Mouse (Mus musculus) C2C12 (cell line): ENCODE data around the gene Myo6. TPM values are rescaled to one million over a fixed set of nuclear protein-coding genes. Genes with fewer than 3 reads are reported as not detected.

Experiments used
- H3K27me3 ChIP-seq: one replicate; pipeline ENCODE4 v1.6.1; 2011; ENCODE audit not compliant: control insufficient read depth, insufficient read depth, insufficient read length
- H3K36me3 ChIP-seq: one replicate; pipeline ENCODE4 v1.6.1; 2011; ENCODE audit not compliant: control insufficient read depth, insufficient read depth
- H3K4me3 ChIP-seq: one replicate; pipeline ENCODE4 v1.5.1; 2011; ENCODE audit warnings: mild to moderate bottlenecking, control low read depth; ENCODE audit not compliant: poor library complexity, insufficient read depth, severe bottlenecking
- H3K79me2 ChIP-seq: one replicate; pipeline ENCODE4 v1.6.1; 2011; ENCODE audit not compliant: control insufficient read depth, insufficient read depth
- H3K79me3 ChIP-seq: one replicate; pipeline ENCODE4 v1.6.1; 2011; ENCODE audit warnings: low read depth, control low read depth
- H3ac ChIP-seq: one replicate; pipeline ENCODE3; 2011; ENCODE audit warnings: low read depth; ENCODE audit not compliant: control insufficient read depth, insufficient read length
- CEBPB ChIP-seq: IDR thresholded peaks from one replicate; pipeline ENCODE4 v1.6.1; 2011; ENCODE audit warnings: low read depth, mild to moderate bottlenecking, control low read depth, moderate library complexity
- CTCF ChIP-seq: IDR thresholded peaks from one replicate; pipeline ENCODE4 v1.5.1; 2011; ENCODE audit not compliant: control insufficient read depth, insufficient read depth, insufficient read length
- FOSL1 ChIP-seq: IDR thresholded peaks from one replicate; pipeline ENCODE4 v1.8.0; 2011; ENCODE audit warnings: mild to moderate bottlenecking, low read length; ENCODE audit not compliant: poor library complexity, insufficient read depth, severe bottlenecking
- MAX ChIP-seq: IDR thresholded peaks from one replicate; pipeline ENCODE4 v1.6.1; 2011; ENCODE audit warnings: mild to moderate bottlenecking, control low read depth
- MYOD1 ChIP-seq: IDR thresholded peaks from one replicate; pipeline ENCODE4 v1.6.1; 2011; ENCODE audit warnings: low read depth; ENCODE audit not compliant: control insufficient read depth, insufficient read length
- MYOG ChIP-seq: IDR thresholded peaks from one replicate; pipeline ENCODE4 v1.6.1; 2011; ENCODE audit not compliant: control insufficient read depth, insufficient read length; ENCODE audit errors: extremely low read depth
- USF1 ChIP-seq: IDR thresholded peaks from one replicate; pipeline ENCODE4 v1.6.1; 2011; ENCODE audit warnings: low read depth, mild to moderate bottlenecking, control low read depth, moderate library complexity
- polyA plus RNA-seq: library from polyadenylated mRNA; unstranded; fragments of >200 nt; fragmentation: generic; extraction: Trizol; gene quantifications from one replicate; pipeline ENCODE4 v1.2.1, GENCODE M21; 2012; ENCODE audit warnings: missing spikeins

The Myo6 gene
- polyA plus RNA-seq, 1 experiment = 1.3 TPM

DNA sequence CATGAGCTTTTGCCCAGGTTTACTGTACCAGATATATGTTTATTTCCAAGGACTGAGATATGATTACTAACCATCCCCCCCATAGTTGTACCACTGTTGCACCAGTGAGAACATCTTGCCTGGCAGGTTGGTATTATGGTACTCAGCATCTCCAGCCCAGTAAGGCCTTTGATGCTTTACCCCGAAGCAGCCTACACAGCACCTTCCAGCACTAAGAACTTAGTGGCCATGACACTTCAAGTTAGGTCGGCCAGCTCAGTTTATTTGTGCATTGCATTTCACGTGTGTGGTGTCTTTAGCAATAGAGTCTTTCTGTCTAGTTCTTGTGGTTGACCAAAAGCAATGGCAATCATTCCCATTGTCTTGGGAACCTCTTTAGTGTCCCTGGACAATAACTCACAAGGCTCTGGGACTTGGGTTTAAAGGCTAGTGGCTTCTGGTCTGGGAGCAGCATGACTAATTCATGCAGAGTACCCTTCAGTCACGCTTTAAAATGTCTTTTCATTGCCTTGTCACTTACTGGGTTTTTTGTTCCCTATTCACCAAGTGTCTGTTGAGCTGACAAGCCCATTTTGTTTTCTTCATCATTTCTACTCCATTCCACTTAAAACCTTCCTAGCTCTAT, 69.1 kb downstream of the Myo6 start:
- TF ChIP-seq CEBPB (no peak), FOSL1 (no peak), CTCF (no peak), USF1 (no peak), MYOG (no peak), MAX (no peak), MYOD1 (no peak)
- Histone ChIP-seq H3K36me3 (no peaks in the 10 kb centered on the region), H3K79me3 (no peaks in the 10 kb centered on the region), H3K79me2 (no peaks in the 10 kb centered on the region), H3ac (no peak overlapping the region), H3K4me3 (no peak overlapping the region), H3K27me3 (no peaks in the 10 kb centered on the region)

DNA sequence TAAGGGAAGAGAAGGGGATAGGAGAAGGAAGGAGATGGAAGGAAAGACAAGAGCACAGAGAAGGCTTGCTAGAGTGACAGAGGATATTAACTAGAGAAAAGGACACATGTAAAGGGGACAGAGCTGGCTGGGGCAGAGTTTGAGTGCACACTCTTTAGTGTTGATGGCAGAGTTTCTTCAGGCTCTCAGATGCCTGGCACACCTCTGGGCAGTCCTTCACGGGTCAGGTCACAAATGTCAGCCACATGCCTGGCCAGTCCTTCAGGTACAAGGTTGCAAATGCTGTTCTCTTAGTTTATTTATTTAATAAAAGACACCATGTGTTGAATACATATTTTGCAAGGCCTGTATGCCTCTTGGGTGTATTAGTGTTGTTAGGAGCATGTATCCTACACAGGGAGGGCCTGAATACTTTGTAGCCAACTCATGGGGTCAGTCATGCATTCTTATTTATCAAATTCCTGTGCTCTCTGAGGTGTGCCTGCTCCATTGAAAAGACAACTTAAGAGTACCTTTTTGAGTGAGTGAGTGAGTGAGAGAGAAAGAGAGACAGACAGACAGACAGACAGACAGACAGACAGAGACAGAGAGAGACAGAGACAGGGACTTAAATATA, 72.5 kb downstream of the Myo6 start:
- Histone ChIP-seq H3K79me3 (no peaks in the 10 kb centered on the region), H3K79me2 (no peaks in the 10 kb centered on the region)
- no peak for TF ChIP-seq USF1
- TF ChIP-seq FOSL1 = no peak
- no peak for TF ChIP-seq MYOD1
- no peak for TF ChIP-seq CEBPB
- TF ChIP-seq MYOG = no peak
- TF ChIP-seq CTCF = no peak
- TF ChIP-seq MAX = no peak

DNA sequence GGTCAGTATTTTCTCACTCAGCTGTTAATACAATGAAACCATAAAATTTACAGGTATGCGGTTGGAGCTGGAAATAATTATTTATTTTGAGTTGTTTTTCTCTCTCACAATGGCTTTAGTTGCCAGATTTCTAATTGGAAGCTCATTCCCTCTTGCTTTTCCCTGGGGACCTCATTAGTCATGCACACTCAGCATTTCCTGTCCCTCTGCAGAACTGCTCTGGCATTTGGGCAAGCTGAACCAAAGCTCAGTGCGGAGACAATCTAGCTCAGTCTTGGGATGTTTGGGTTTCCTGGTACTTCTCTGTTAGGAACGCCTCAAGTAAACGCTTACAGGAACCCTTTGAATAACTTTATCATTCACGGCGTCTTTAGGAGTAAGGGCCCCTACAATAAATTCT, 76.9 kb downstream of the Myo6 start:
- no peak overlapping the region for H3ac ChIP-seq
- H3K79me3 ChIP-seq = no peaks in the 10 kb centered on the region
- no peak overlapping the region for H3K4me3 ChIP-seq
- TF ChIP-seq MYOG (no peak), CTCF (no peak), MAX (no peak), MYOD1 (no peak), USF1 (no peak), CEBPB (no peak), FOSL1 (no peak)
- H3K27me3 ChIP-seq = no peaks in the 10 kb centered on the region
- no peaks in the 10 kb centered on the region for H3K36me3 ChIP-seq
- H3K79me2 ChIP-seq = no peaks in the 10 kb centered on the region

More for the DNA sequence above, 72.5 kb downstream of the Myo6 start:
- Histone ChIP-seq H3K36me3 (no peaks in the 10 kb centered on the region), H3K4me3 (no peak overlapping the region), H3ac (no peak overlapping the region), H3K27me3 (no peaks in the 10 kb centered on the region)

DNA sequence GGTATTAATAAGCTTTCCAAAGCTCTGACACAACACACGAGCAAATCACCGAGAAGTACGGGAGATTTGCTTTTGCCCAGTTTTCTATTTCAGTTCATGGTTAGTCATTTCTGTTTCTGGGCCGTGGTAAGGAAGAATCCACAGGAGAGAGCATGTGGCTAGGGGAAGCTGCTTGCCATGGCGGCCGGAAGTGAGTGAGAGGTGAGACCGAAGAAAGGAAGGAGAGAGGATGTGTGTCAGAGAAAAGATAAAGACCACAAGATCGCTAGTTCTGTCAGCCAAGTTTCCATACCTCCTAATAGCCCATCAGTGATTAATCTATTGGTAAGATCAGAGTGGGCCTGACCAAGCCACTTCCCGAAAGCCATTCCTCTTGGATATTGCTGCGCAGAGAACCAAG, 87.3 kb downstream of the Myo6 start:
- H3K4me3 ChIP-seq = no peak overlapping the region
- H3K36me3 ChIP-seq = no peaks in the 10 kb centered on the region
- no peaks in the 10 kb centered on the region for H3K27me3 ChIP-seq
- H3ac ChIP-seq = no peak overlapping the region
- no peaks in the 10 kb centered on the region for H3K79me2 ChIP-seq
- H3K79me3 ChIP-seq = no peaks in the 10 kb centered on the region
- no peak for TF ChIP-seq MYOD1
- TF ChIP-seq MYOG = no peak
- no peak for TF ChIP-seq USF1
- no peak for TF ChIP-seq CEBPB
- TF ChIP-seq CTCF = no peak
- no peak for TF ChIP-seq FOSL1
- TF ChIP-seq MAX = no peak

DNA sequence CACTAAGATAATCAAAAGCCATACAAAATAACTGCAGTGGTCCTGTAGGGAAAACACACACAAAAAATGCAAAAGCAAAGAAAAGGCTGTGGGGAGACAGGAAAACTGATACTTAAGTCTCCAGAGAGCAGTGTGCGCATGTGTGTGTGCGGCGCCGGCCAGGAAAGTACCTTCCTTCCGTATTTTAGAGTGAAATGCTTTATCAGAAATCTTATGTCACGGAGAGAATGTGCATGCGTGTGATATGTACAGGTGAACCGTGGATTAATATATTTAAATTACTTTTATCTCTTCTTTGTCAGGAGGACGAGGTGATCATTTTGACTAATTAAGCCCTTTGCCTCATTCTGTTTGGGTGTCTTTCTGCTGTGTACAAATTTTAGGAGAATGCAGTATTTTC, 88.4 kb downstream of the Myo6 start:
- Histone ChIP-seq H3K27me3 (no peaks in the 10 kb centered on the region), H3K79me3 (no peaks in the 10 kb centered on the region), H3ac (no peak overlapping the region), H3K36me3 (no peaks in the 10 kb centered on the region), H3K79me2 (no peaks in the 10 kb centered on the region), H3K4me3 (no peak overlapping the region)
- TF ChIP-seq FOSL1 (no peak), CTCF (no peak), USF1 (no peak), MYOD1 (no peak), MAX (no peak), CEBPB (no peak), MYOG (no peak)
